Mouse (Mus musculus): ENCODE measurements around the gene Nsun7.

- TF ChIP-seq POLR2A (IDR thresholded peaks at IDR 0.05; ENCODE audit: low read depth, low read length) (peak; percentile 57; the same call in 1 of the 2 replicates), CTCF (IDR thresholded peaks at IDR 0.05; ENCODE audit: borderline replicate concordance, insufficient read depth, low read length) (no peak)
Observed at GRCm38 (mm10) chr5:66259756-66260448, at the start of gene Nsun7.
